Mouse (Mus musculus) lung, embryonic 14.5 days (tissue): ENCODE data around the gene Tmem38a. TPM values are rescaled to one million over a fixed set of nuclear protein-coding genes. Genes with fewer than 3 reads are reported as not detected.
A peak's percentile ranks its signal among the peaks of the same experiment; 100 is the strongest.

Experiments used
- ATAC-seq: fragments of 200-750 bp; cut with Nextera tagmentation; 2 replicates; pipeline ENCODE4 v1.8.0; 2017; ENCODE audit warnings: mild to moderate bottlenecking, moderate TSS enrichment, moderate library complexity; ENCODE audit not compliant: insufficient read depth
- DNase-seq: peaks from one replicate; pipeline ENCODE4 v3.0.0-alpha.2; 2015
- H3K27ac ChIP-seq: fragments of 300-500 bp; sonication (generic); 2 replicates; pipeline ENCODE4 v1.5.1; 2014; ENCODE audit warnings: low read depth, mild to moderate bottlenecking, moderate library complexity
- H3K27me3 ChIP-seq: fragments of 300-500 bp; sonication (generic); 2 replicates; pipeline ENCODE4 v1.6.1; 2014; ENCODE audit warnings: low read length, control low read depth; ENCODE audit not compliant: insufficient read depth
- H3K36me3 ChIP-seq: fragments of 300-500 bp; sonication (generic); 2 replicates; pipeline ENCODE4 v1.6.1; 2014; ENCODE audit warnings: control low read depth; ENCODE audit not compliant: insufficient read depth
- H3K4me1 ChIP-seq: fragments of 300-500 bp; sonication (generic); 2 replicates; pipeline ENCODE4 v1.6.1; 2014; ENCODE audit warnings: antibody characterized with exemption, control low read depth; ENCODE audit not compliant: insufficient read depth
- H3K4me2 ChIP-seq: fragments of 300-500 bp; sonication (generic); 2 replicates; pipeline ENCODE4 v1.6.1; 2014; ENCODE audit warnings: mild to moderate bottlenecking
- H3K4me3 ChIP-seq: fragments of 300-500 bp; sonication (generic); 2 replicates; pipeline ENCODE4 v1.5.1; 2014; ENCODE audit warnings: low read depth, low read length
- H3K9ac ChIP-seq: fragments of 300-500 bp; sonication (generic); 2 replicates; pipeline ENCODE4 v1.6.1; 2014
- H3K9me3 ChIP-seq: fragments of 300-500 bp; sonication (generic); 2 replicates; pipeline ENCODE4 v1.6.1; 2016; ENCODE audit warnings: low read depth, low read length, control low read depth
- CTCF ChIP-seq: IDR thresholded peaks from 2 replicates; pipeline ENCODE4 v1.5.1; 2016; ENCODE audit warnings: antibody characterized with exemption, low read depth
- WGBS: fragments of 180-500 bp; shearing (Covaris S2); extraction: QIAGEN DNeasy Blood & Tissue Kit; methylation state at CpG from one replicate; pipeline ENCODE4 v1.1.7; 2014; 5-methylcytosine and 5-hydroxymethylcytosine counted together
- polyA plus RNA-seq: library from polyadenylated mRNA; unstranded; fragments of >200 nt; fragmentation: Nextera tagmentation; extraction: Ambion mirVana; gene quantifications from 2 replicates; pipeline ENCODE4 v1.2.1, GENCODE M21; 2014

The Tmem38a gene
- polyA plus RNA-seq, 1 experiment from 2014 or later, result 12.7 TPM

GRCm38 (mm10) chr8:72572507-72572906 is 652 bp downstream of the Tmem38a start:
- Histone ChIP-seq H3K27me3 (no peaks in the 10 kb centered on the region), H3K9me3 (no peaks in the 10 kb centered on the region), H3K4me3 (peak overlapping the region; percentile 65), H3K4me1 (peaks cover 7% of the 10 kb centered on the region; the same call in 1 of the 2 replicates), H3K27ac (no peak overlapping the region), H3K9ac (peak overlapping the region; percentile 70), H3K4me2 (peak overlapping the region; percentile 95), H3K36me3 (peaks cover 23% of the 10 kb centered on the region)
- WGBS, result 4% methylated on average over 10 of the region's 10 CpGs
- ATAC-seq, result no peak
- DNase-seq, result no peak
- no peak for TF ChIP-seq CTCF

- peak overlapping the region; percentile 12; the same call in 1 of the 2 replicates for H3K4me2 ChIP-seq
- peaks cover 7% of the 10 kb centered on the region; the same call in 1 of the 2 replicates for H3K4me1 ChIP-seq
- 78% methylated on average over 6 of the region's 6 CpGs for WGBS
- no peak for ATAC-seq
- no peaks in the 10 kb centered on the region for H3K9me3 ChIP-seq
- no peak overlapping the region for H3K27ac ChIP-seq
- no peak overlapping the region for H3K4me3 ChIP-seq
- H3K9ac ChIP-seq, result no peak overlapping the region
- H3K36me3 ChIP-seq, result peaks cover 14% of the 10 kb centered on the region
- no peak for TF ChIP-seq CTCF
- no peak for DNase-seq
- H3K27me3 ChIP-seq, result no peaks in the 10 kb centered on the region
Observed at GRCm38 (mm10) chr8:72573450-72573849, 1.6 kb downstream of the Tmem38a start.

- Histone ChIP-seq H3K4me2 (no peak overlapping the region), H3K9me3 (no peaks in the 10 kb centered on the region), H3K9ac (no peak overlapping the region), H3K4me1 (no peaks in the 10 kb centered on the region), H3K4me3 (no peak overlapping the region), H3K27me3 (no peaks in the 10 kb centered on the region), H3K36me3 (no peaks in the 10 kb centered on the region), H3K27ac (no peak overlapping the region)
- ATAC-seq, result no peak
- no peak for TF ChIP-seq CTCF
- no peak for DNase-seq
- 90% methylated on average over 6 of the region's 6 CpGs for WGBS
Observed at GRCm38 (mm10) chr8:72575915-72576314, 4.1 kb downstream of the Tmem38a start.

- Histone ChIP-seq H3K4me1 (no peaks in the 10 kb centered on the region), H3K36me3 (no peaks in the 10 kb centered on the region), H3K4me2 (no peak overlapping the region), H3K9me3 (no peaks in the 10 kb centered on the region), H3K27me3 (no peaks in the 10 kb centered on the region), H3K4me3 (no peak overlapping the region), H3K9ac (no peak overlapping the region), H3K27ac (no peak overlapping the region)
- TF ChIP-seq CTCF, result 0 out of 2 replicates have a peak, but pooled peaks have one; percentile 26
- whole genome bisulfite sequencing, result 70% methylated on average over 3 of the region's 3 CpGs
- DNase-seq, result peak; percentile 17
- no peak for ATAC-seq
Observed at GRCm38 (mm10) chr8:72577266-72577665, 5.4 kb downstream of the Tmem38a start.

GRCm38 (mm10) chr8:72577941-72578340 is 6.1 kb downstream of the Tmem38a start:
- no peak for TF ChIP-seq CTCF
- H3K4me1 ChIP-seq, result no peaks in the 10 kb centered on the region
- H3K4me2 ChIP-seq, result no peak overlapping the region
- WGBS, result 47% methylated on average over 1 of the region's 1 CpGs
- H3K27ac ChIP-seq, result no peak overlapping the region
- DNase-seq, result peak; percentile 18
- no peak overlapping the region for H3K9ac ChIP-seq
- no peaks in the 10 kb centered on the region for H3K36me3 ChIP-seq
- no peaks in the 10 kb centered on the region for H3K9me3 ChIP-seq
- H3K4me3 ChIP-seq, result no peak overlapping the region
- H3K27me3 ChIP-seq, result no peaks in the 10 kb centered on the region
- ATAC-seq, result no peak

GRCm38 (mm10) chr8:72579374-72579773 is 7.5 kb downstream of the Tmem38a start:
- DNase-seq, result no peak
- no peak for TF ChIP-seq CTCF
- 70% methylated on average over 9 of the region's 9 CpGs for WGBS

GRCm38 (mm10) chr8:72583056-72583771 is 11.4 kb downstream of the Tmem38a start:
- ATAC-seq, result no peak
- H3K4me2 ChIP-seq, result no peak overlapping the region
- 72% methylated on average over 7 of the region's 7 CpGs for WGBS
- H3K27me3 ChIP-seq, result no peaks in the 10 kb centered on the region
- no peak overlapping the region for H3K9ac ChIP-seq
- H3K36me3 ChIP-seq, result no peaks in the 10 kb centered on the region
- TF ChIP-seq CTCF, result no peak
- H3K4me3 ChIP-seq, result no peak overlapping the region
- no peak overlapping the region for H3K27ac ChIP-seq
- H3K9me3 ChIP-seq, result no peaks in the 10 kb centered on the region
- peak; percentile 25 for DNase-seq
- H3K4me1 ChIP-seq, result no peaks in the 10 kb centered on the region

More at GRCm38 (mm10) chr8:72579374-72579773, 7.5 kb downstream of the Tmem38a start:
- no peak overlapping the region for H3K4me2 ChIP-seq
- H3K4me3 ChIP-seq, result no peak overlapping the region
- no peak overlapping the region for H3K27ac ChIP-seq
- H3K36me3 ChIP-seq, result no peaks in the 10 kb centered on the region
- no peaks in the 10 kb centered on the region for H3K27me3 ChIP-seq
- H3K4me1 ChIP-seq, result no peaks in the 10 kb centered on the region
- no peaks in the 10 kb centered on the region for H3K9me3 ChIP-seq
- no peak overlapping the region for H3K9ac ChIP-seq
- ATAC-seq, result no peak
